Mouse (Mus musculus) spleen, adult 2 months (tissue): ENCODE results near the gene Krtap22-2. TPM values are rescaled to one million over a fixed set of nuclear protein-coding genes. Genes with fewer than 3 reads are reported as not detected.
"Not testable (repeated sequence)": the region's sequence is repeated elsewhere in the genome, so short reads cannot be mapped to it uniquely, and the experiment has no call there.

Source experiments
- DNase-seq, 2 experiments: peaks; one replicate each; pipeline versions ENCODE4 v3.0.0 to v3.0.0-alpha.2; 2012 to 2021; ENCODE audit warnings: low spot score in 2 of 2, low read depth in 1 of 2
- H3K27ac ChIP-seq: fragments of 200-500 bp; 2 replicates; pipeline ENCODE4 v1.5.1; 2012; ENCODE audit warnings: low read length, inconsistent platforms; ENCODE audit not compliant: insufficient read depth
- H3K27me3 ChIP-seq: fragments of 200-500 bp; 2 replicates; pipeline ENCODE4 v1.6.1; 2012; ENCODE audit warnings: mild to moderate bottlenecking, moderate library complexity, low read length, inconsistent platforms; ENCODE audit not compliant: control insufficient read depth, insufficient read depth
- H3K36me3 ChIP-seq: fragments of 200-500 bp; 2 replicates; pipeline ENCODE4 v1.6.1; 2012; ENCODE audit warnings: mild to moderate bottlenecking, low read length, inconsistent platforms; ENCODE audit not compliant: control insufficient read depth, insufficient read depth
- H3K4me1 ChIP-seq: fragments of 200-500 bp; 2 replicates; pipeline ENCODE4 v1.6.1; 2011; ENCODE audit warnings: inconsistent platforms; ENCODE audit not compliant: control insufficient read depth, insufficient read depth, insufficient read length
- H3K4me3 ChIP-seq: fragments of 200-500 bp; 2 replicates; pipeline ENCODE4 v1.5.1; 2011; ENCODE audit warnings: mild to moderate bottlenecking, inconsistent platforms; ENCODE audit not compliant: insufficient read depth, insufficient read length; ENCODE audit errors: extremely low read depth
- CTCF ChIP-seq: fragments of 200-500 bp; IDR thresholded peaks from 2 replicates; pipeline ENCODE4 v1.5.1; 2011; ENCODE audit warnings: mild to moderate bottlenecking, inconsistent platforms; ENCODE audit not compliant: insufficient read depth, insufficient read length, insufficient replicate concordance; ENCODE audit errors: extremely low read depth
- POLR2A ChIP-seq: fragments of 200-500 bp; IDR thresholded peaks from 2 replicates; pipeline ENCODE4 v1.6.1; 2011; ENCODE audit warnings: low read depth, low read length, inconsistent platforms
- WGBS: fragments of 180-500 bp; shearing (Covaris S2); methylation state at CpG from one replicate; pipeline ENCODE4 v1.1.7; 2018; 5-methylcytosine and 5-hydroxymethylcytosine counted together
- polyA plus RNA-seq: library from polyadenylated mRNA; depleted of rRNA; stranded (reverse); fragments of >200 nt; gene quantifications from 2 replicates; pipeline ENCODE4 v1.2.3, GENCODE M21; 2012; rRNA removed

Krtap22-2 gene
- polyA plus RNA-seq = not detected in 2 replicates

GRCm38 (mm10) chr16:89010659-89011058 lies at the start of gene Krtap22-2:
Gene Krtap22-2 (minus strand): TSS chr16:89010759.
- TF ChIP-seq POLR2A = no peak
- TF ChIP-seq CTCF = no peak
- Histone ChIP-seq H3K4me3 (no peak within 1 kb of the TSS), H3K27ac (no peak within 1 kb of the TSS), H3K4me1 (no peaks in the 10 kb centered on the region), H3K27me3 (no peaks in the 10 kb centered on the region), H3K36me3 (no peaks in the 10 kb centered on the region)
- DNase-seq = no peak
- WGBS = 79% methylated on average over 5 of the region's 5 CpGs

- H3K4me3 ChIP-seq = no peak within 1 kb of the TSS
- no peak for DNase-seq
- WGBS = 70% methylated on average over 3 of the region's 3 CpGs
Observed at GRCm38 (mm10) chr16:89047783-89048182, 37.2 kb upstream of the Krtap22-2 start, which contains the start of gene Krtap6-5. Gene Krtap6-5 (minus strand): TSS chr16:89047883.

GRCm38 (mm10) chr16:89041372-89041771 lies 30.8 kb upstream of the Krtap22-2 start, which contains the start of gene Gm10228:
Gene Gm10228 (minus strand): TSS chr16:89041472.
- not testable (repeated sequence) for H3K4me1 ChIP-seq, H3K36me3 ChIP-seq, H3K27me3 ChIP-seq, H3K27ac ChIP-seq, DNase-seq, H3K4me3 ChIP-seq
- WGBS = 78% methylated on average over 2 of the region's 4 CpGs

More at GRCm38 (mm10) chr16:89047783-89048182, 37.2 kb upstream of the Krtap22-2 start, which contains the start of gene Krtap6-5:
- TF ChIP-seq POLR2A = no peak
- no peak for TF ChIP-seq CTCF
- Histone ChIP-seq H3K36me3 (no peaks in the 10 kb centered on the region), H3K4me1 (no peaks in the 10 kb centered on the region), H3K27me3 (no peaks in the 10 kb centered on the region), H3K27ac (no peak within 1 kb of the TSS)

- WGBS = 88% methylated on average over 3 of the region's 3 CpGs
- DNase-seq, H3K36me3 ChIP-seq, H3K4me3 ChIP-seq, H3K4me1 ChIP-seq, H3K27ac ChIP-seq, H3K27me3 ChIP-seq: not testable (repeated sequence)
Observed at GRCm38 (mm10) chr16:89031399-89031798, 20.8 kb upstream of the Krtap22-2 start, which contains the start of gene Krtap6-1. Gene Krtap6-1 (plus strand): TSS chr16:89031699.

GRCm38 (mm10) chr16:89014984-89015383 lies 4.4 kb upstream of the Krtap22-2 start, which contains the start of gene Gm10229:
Gene Gm10229 (plus strand): TSS chr16:89015284.
- WGBS = 87% methylated on average over 3 of the region's 3 CpGs
- not testable (repeated sequence) for DNase-seq, H3K4me1 ChIP-seq, H3K4me3 ChIP-seq, H3K27ac ChIP-seq, H3K27me3 ChIP-seq, H3K36me3 ChIP-seq

- WGBS = 97% methylated on average over 3 of the region's 3 CpGs
- Histone ChIP-seq H3K27me3 (no peaks in the 10 kb centered on the region), H3K27ac (no peak overlapping the region), H3K4me1 (no peaks in the 10 kb centered on the region), H3K36me3 (no peaks in the 10 kb centered on the region), H3K4me3 (no peak overlapping the region)
- no peak for DNase-seq
- TF ChIP-seq POLR2A = no peak
- no peak for TF ChIP-seq CTCF
Observed at GRCm38 (mm10) chr16:89013973-89014372, 3.4 kb upstream of the Krtap22-2 start.

GRCm38 (mm10) chr16:88962773-88963172 lies 47.8 kb downstream of the Krtap22-2 start, which contains the start of gene Krtap16-3:
Gene Krtap16-3 (minus strand): TSS chr16:88962873.
- DNase-seq = no peak
- Histone ChIP-seq H3K4me1 (no peaks in the 10 kb centered on the region), H3K27me3 (no peaks in the 10 kb centered on the region), H3K27ac (no peak within 1 kb of the TSS), H3K4me3 (no peak within 1 kb of the TSS), H3K36me3 (no peaks in the 10 kb centered on the region)
- 87% methylated on average over 7 of the region's 7 CpGs for WGBS
- no peak for TF ChIP-seq CTCF
- TF ChIP-seq POLR2A = no peak

Other genes starting within 250 kb of the Krtap22-2 start
- not detected in 2 replicates for gene 2310057N15Rik, start 236.6 kb downstream of the Krtap22-2 start, polyA plus RNA-seq
- gene Gm5965, start 232.9 kb downstream of the Krtap22-2 start, polyA plus RNA-seq = not detected in 2 replicates
- not detected in 2 replicates for gene Gm20741, start 198.5 kb downstream of the Krtap22-2 start, polyA plus RNA-seq
- not detected in 2 replicates for gene Krtap15, start 190.5 kb downstream of the Krtap22-2 start, polyA plus RNA-seq
- gene Krtap14, start 184.6 kb downstream of the Krtap22-2 start, polyA plus RNA-seq = not detected in 2 replicates
- gene Krtap19-1, start 141.3 kb downstream of the Krtap22-2 start, polyA plus RNA-seq = not detected in 2 replicates
- gene Krtap19-2, start 136.5 kb downstream of the Krtap22-2 start, polyA plus RNA-seq = not detected in 2 replicates
- not detected in 2 replicates for gene Krtap19-3, start 132.7 kb downstream of the Krtap22-2 start, polyA plus RNA-seq
- not detected in 2 replicates for gene Krtap19-4, start 125.7 kb downstream of the Krtap22-2 start, polyA plus RNA-seq
- gene Krtap19-5, start 114.3 kb downstream of the Krtap22-2 start, polyA plus RNA-seq = not detected in 2 replicates
- not detected in 2 replicates for gene Krtap19-9b, start 78.5 kb downstream of the Krtap22-2 start, polyA plus RNA-seq
- gene Krtap16-3, start 47.9 kb downstream of the Krtap22-2 start, polyA plus RNA-seq = not detected in 2 replicates
- not detected in 2 replicates for gene Gm10229, start 4.5 kb upstream of the Krtap22-2 start, polyA plus RNA-seq
- gene Krtap6-1, start 20.9 kb upstream of the Krtap22-2 start, polyA plus RNA-seq = not detected in 2 replicates
- not detected in 2 replicates for gene Gm10228, start 30.7 kb upstream of the Krtap22-2 start, polyA plus RNA-seq
- not detected in 2 replicates for gene Krtap6-5, start 37.1 kb upstream of the Krtap22-2 start, polyA plus RNA-seq
- not detected in 2 replicates for gene 1110025L11Rik, start 53.2 kb upstream of the Krtap22-2 start, polyA plus RNA-seq
- gene Krtap6-3, start 73.3 kb upstream of the Krtap22-2 start, polyA plus RNA-seq = not detected in 2 replicates
- gene Gm6358, start 130.1 kb upstream of the Krtap22-2 start, polyA plus RNA-seq = not detected in 2 replicates
- gene Gm10061, start 140.3 kb upstream of the Krtap22-2 start, polyA plus RNA-seq = not detected in 2 replicates
- gene Gm9789, start 147.2 kb upstream of the Krtap22-2 start, polyA plus RNA-seq = not detected in 2 replicates
- not detected in 2 replicates for gene Gm7735, start 158.7 kb upstream of the Krtap22-2 start, polyA plus RNA-seq
- gene 1110057P08Rik, start 164.0 kb upstream of the Krtap22-2 start, polyA plus RNA-seq = not detected in 2 replicates
- gene Krtap20-2, start 195.1 kb upstream of the Krtap22-2 start, polyA plus RNA-seq = not detected in 2 replicates